Mouse (Mus musculus) gastrocnemius, postnatal 4 days (tissue): Measurements from ENCODE around the gene Serinc5. TPM values are rescaled to one million over a fixed set of nuclear protein-coding genes. Genes with fewer than 3 reads are reported as not detected.
A peak's percentile ranks its signal among the peaks of the same experiment; 100 is the strongest.

Experiments
- DNase-seq, 2 experiments: peaks; one replicate each; pipeline ENCODE4 v3.0.0; 2021 to 2022; ENCODE audit warnings: low spot score in 2 of 2, mixed read lengths in 2 of 2
- total RNA-seq, 2 experiments: library from RNA; stranded (reverse); gene quantifications; 2 replicates each; pipeline ENCODE4 v1.2.3; 2021

Serinc5 gene
- total RNA-seq, 2 experiments from 2014 or later, result 35.8 to 37.7 TPM

GRCm38 (mm10) chr13:92611917-92612316 lies 1.0 kb downstream of the Serinc5 start:
- no peak for DNase-seq

GRCm38 (mm10) chr13:92613094-92613493 lies 2.2 kb downstream of the Serinc5 start:
- no peak for DNase-seq

GRCm38 (mm10) chr13:92615201-92615600 lies 4.3 kb downstream of the Serinc5 start:
- DNase-seq, result no peak

- no peak for DNase-seq
Observed at GRCm38 (mm10) chr13:92616459-92616858, 5.6 kb downstream of the Serinc5 start.

- no peak for DNase-seq
Observed at GRCm38 (mm10) chr13:92626196-92626595, 15.3 kb downstream of the Serinc5 start.

GRCm38 (mm10) chr13:92626725-92627124 lies 15.8 kb downstream of the Serinc5 start:
- no peak for DNase-seq

GRCm38 (mm10) chr13:92629509-92629908 lies 18.6 kb downstream of the Serinc5 start:
- DNase-seq, result no peak

GRCm38 (mm10) chr13:92631450-92631849 lies 20.6 kb downstream of the Serinc5 start:
- no peak for DNase-seq

GRCm38 (mm10) chr13:92632550-92632949 lies 21.7 kb downstream of the Serinc5 start:
- DNase-seq, result no peak

GRCm38 (mm10) chr13:92635040-92635439 lies 24.1 kb downstream of the Serinc5 start:
- no peak for DNase-seq

GRCm38 (mm10) chr13:92636226-92636909 lies 25.5 kb downstream of the Serinc5 start:
- no peak for DNase-seq

GRCm38 (mm10) chr13:92636910-92637275 lies 26.0 kb downstream of the Serinc5 start:
- DNase-seq, result peak in 1 of 2 experiments; percentile 29

GRCm38 (mm10) chr13:92639093-92640014 lies 28.5 kb downstream of the Serinc5 start:
- DNase-seq, result no peak

GRCm38 (mm10) chr13:92644199-92644598 lies 33.3 kb downstream of the Serinc5 start:
- DNase-seq, result no peak

GRCm38 (mm10) chr13:92644753-92645152 lies 33.9 kb downstream of the Serinc5 start:
- DNase-seq, result no peak

- DNase-seq, result peak in 1 of 2 experiments; percentile 33
Observed at GRCm38 (mm10) chr13:92647695-92648094, 36.8 kb downstream of the Serinc5 start.

- no peak for DNase-seq
Observed at GRCm38 (mm10) chr13:92649111-92649510, 38.2 kb downstream of the Serinc5 start.

GRCm38 (mm10) chr13:92650956-92651355 lies 40.1 kb downstream of the Serinc5 start:
- DNase-seq, result no peak

GRCm38 (mm10) chr13:92652498-92652897 lies 41.6 kb downstream of the Serinc5 start:
- no peak for DNase-seq

- no peak for DNase-seq
Observed at GRCm38 (mm10) chr13:92653283-92653682, 42.4 kb downstream of the Serinc5 start.

GRCm38 (mm10) chr13:92656815-92657513 lies 46.1 kb downstream of the Serinc5 start:
- DNase-seq, result no peak

GRCm38 (mm10) chr13:92659611-92660010 lies 48.7 kb downstream of the Serinc5 start:
- DNase-seq, result no peak
